Mouse (Mus musculus): ENCODE data around the gene Esp31. TPM values are rescaled to one million over a fixed set of nuclear protein-coding genes. Genes with fewer than 3 reads are reported as not detected.

Gene Esp31
- polyA plus RNA-seq (2015; fragmentation: Nextera tagmentation; extraction: Ambion mirVana) = not detected in 2 replicates

- WGBS = 56% methylated on average over 2 of the region's 2 CpGs
- Histone ChIP-seq H3K4me3 (no peak within 1 kb of the TSS), H3K9me3 (no peaks in the 10 kb centered on the region), H3K27ac (no peak within 1 kb of the TSS), H3K9ac (no peak within 1 kb of the TSS), H3K4me1 (no peaks in the 10 kb centered on the region), H3K36me3 (no peaks in the 10 kb centered on the region), H3K4me2 (no peak within 1 kb of the TSS), H3K27me3 (no peaks in the 10 kb centered on the region)
- no peak for ATAC-seq (ENCODE audit: borderline replicate concordance, extremely low read depth, low FRiP score, low TSS enrichment)
Measured at GRCm38 (mm10) chr17:38639147-38639546, at the start of gene Esp31. Gene Esp31, plus strand, starts transcription at chr17:38639447.

Other genes starting within 250 kb of the Esp31 start
- gene Esp36, start 219.3 kb upstream of the Esp31 start, polyA plus RNA-seq (2015; fragmentation: Nextera tagmentation; extraction: Ambion mirVana) = not detected in 2 replicates
- gene Esp34, start 85.3 kb upstream of the Esp31 start, polyA plus RNA-seq (2015; fragmentation: Nextera tagmentation; extraction: Ambion mirVana) = not detected in 2 replicates

Data from lung, embryonic 15.5 days (tissue).